Mouse (Mus musculus): ENCODE data around the gene Adam20. TPM values are rescaled to one million over a fixed set of nuclear protein-coding genes. Genes with fewer than 3 reads are reported as not detected.

Gene Adam20
- polyA plus RNA-seq (2014; fragmentation: Illumina TruSeq; extraction: RNeasy Lipid Tissue Mini Kit (QIAGEN cat#74804); ENCODE audit: insufficient read depth, low read depth, low replicate concordance) = not detected

DNA sequence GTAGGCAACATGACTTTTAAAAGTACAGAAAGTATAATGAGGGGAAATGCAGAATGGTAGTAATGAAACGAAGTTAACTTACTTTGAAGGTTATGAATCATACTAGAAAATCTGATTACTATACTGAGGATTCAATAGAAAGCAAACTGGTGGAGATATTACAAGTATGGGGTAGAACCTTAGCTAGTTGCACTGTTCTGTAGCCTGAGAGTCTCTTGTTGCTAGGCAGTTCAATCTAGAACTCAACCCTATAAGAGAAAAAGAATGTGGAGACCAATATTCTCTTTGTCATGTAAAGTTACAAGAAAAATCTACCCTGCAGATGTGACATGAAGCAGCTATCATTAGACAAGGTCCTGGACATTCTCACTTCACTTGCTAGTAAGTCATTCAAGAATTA, at the start of gene Adam20:
Adam20 (plus strand) TSS at position 301 of the 400 bp plus-strand sequence.

DNA sequence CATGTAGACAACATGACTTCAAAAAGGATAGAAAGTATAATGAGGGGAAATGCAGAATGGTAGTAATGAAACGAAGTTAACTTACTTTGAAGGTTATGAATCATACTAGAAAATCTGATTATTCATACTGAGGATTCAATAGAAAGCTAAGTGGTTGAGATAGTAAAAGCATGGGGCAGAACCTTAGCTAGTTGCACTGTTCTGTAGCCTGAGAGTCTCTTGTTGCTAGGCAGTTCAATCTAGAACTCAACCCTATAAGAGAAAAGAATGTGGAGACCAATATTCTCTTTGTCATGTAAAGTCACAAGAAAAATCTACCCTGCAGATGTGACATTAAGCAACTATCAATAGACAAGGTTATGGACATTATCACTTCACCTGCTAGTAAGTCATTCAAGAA, 41.2 kb upstream of the Adam20 start, which contains the start of gene Adam25:
Adam25 (plus strand) TSS at position 301 of the 400 bp plus-strand sequence.

Other genes starting within 250 kb of the Adam20 start
- gene Adam24, start 118.2 kb upstream of the Adam20 start, polyA plus RNA-seq (2014; fragmentation: Illumina TruSeq; extraction: RNeasy Lipid Tissue Mini Kit (QIAGEN cat#74804); ENCODE audit: insufficient read depth, low read depth, low replicate concordance) = not detected
- not detected for gene Adam25, start 41.1 kb upstream of the Adam20 start, polyA plus RNA-seq (2014; fragmentation: Illumina TruSeq; extraction: RNeasy Lipid Tissue Mini Kit (QIAGEN cat#74804); ENCODE audit: insufficient read depth, low read depth, low replicate concordance)
- not detected for gene Adam39, start 29.7 kb downstream of the Adam20 start, polyA plus RNA-seq (2014; fragmentation: Illumina TruSeq; extraction: RNeasy Lipid Tissue Mini Kit (QIAGEN cat#74804); ENCODE audit: insufficient read depth, low read depth, low replicate concordance)